Mouse (Mus musculus) myocyte (in vitro differentiated cells): ENCODE data around the gene Etfa. TPM values are rescaled to one million over a fixed set of nuclear protein-coding genes. Genes with fewer than 3 reads are reported as not detected.

Experiments
- H3K27me3 ChIP-seq: one replicate; pipeline ENCODE4 v1.6.1; 2011; ENCODE audit not compliant: control insufficient read depth, insufficient read depth, insufficient read length
- H3K36me3 ChIP-seq: one replicate; pipeline ENCODE4 v1.6.1; 2011; ENCODE audit not compliant: control insufficient read depth, insufficient read depth
- H3K4me2 ChIP-seq: one replicate; pipeline ENCODE4 v1.6.1; 2011; ENCODE audit warnings: low read depth, control low read depth
- H3K4me3 ChIP-seq: one replicate; pipeline ENCODE4 v1.5.1; 2011; ENCODE audit warnings: mild to moderate bottlenecking, control low read depth, moderate library complexity
- H3K79me2 ChIP-seq: one replicate; pipeline ENCODE4 v1.6.1; 2011; ENCODE audit not compliant: control insufficient read depth, insufficient read depth
- H3ac ChIP-seq: one replicate; pipeline ENCODE4 v1.6.1; 2011; ENCODE audit not compliant: control insufficient read depth, insufficient read length
- CEBPB ChIP-seq: IDR thresholded peaks from 2 replicates; pipeline ENCODE4 v1.6.1; 2011; ENCODE audit warnings: mild to moderate bottlenecking, moderate library complexity; ENCODE audit not compliant: poor library complexity, insufficient read depth, severe bottlenecking
- E2F4 ChIP-seq: IDR thresholded peaks from one replicate; pipeline ENCODE4 v1.6.1; 2011; ENCODE audit warnings: mild to moderate bottlenecking, control low read depth, moderate library complexity; ENCODE audit not compliant: insufficient read depth
- MAX ChIP-seq: IDR thresholded peaks from one replicate; pipeline ENCODE4 v1.6.1; 2011; ENCODE audit warnings: low read depth, mild to moderate bottlenecking, control low read depth
- MYOD1 ChIP-seq, 3 experiments: IDR thresholded peaks; one replicate each; pipeline ENCODE4 v1.6.1; 2011; ENCODE audit warnings: control low read depth in 2 of 3, low read depth in 2 of 3, mild to moderate bottlenecking in 2 of 3, moderate library complexity in 1 of 3; ENCODE audit not compliant: insufficient read length in 2 of 3, control insufficient read depth in 1 of 3
- MYOG ChIP-seq, 3 experiments: IDR thresholded peaks; one replicate each; pipeline ENCODE4 v1.6.1; 2011; ENCODE audit warnings: control low read depth in 2 of 3, low read depth in 2 of 3, mild to moderate bottlenecking in 2 of 3; ENCODE audit not compliant: insufficient read length in 2 of 3, control insufficient read depth in 1 of 3, insufficient read depth in 1 of 3
- POLR2A ChIP-seq: IDR thresholded peaks from one replicate; pipeline ENCODE4 v1.6.1; 2011; ENCODE audit warnings: low read depth, mild to moderate bottlenecking, control low read depth, moderate library complexity; ENCODE audit not compliant: insufficient read length
- POLR2AphosphoS2 ChIP-seq: IDR thresholded peaks from one replicate; pipeline ENCODE4 v1.6.1; 2011; ENCODE audit warnings: low read depth, control low read depth; ENCODE audit not compliant: insufficient read length
- REST ChIP-seq: IDR thresholded peaks from one replicate; pipeline ENCODE4 v1.6.1; 2011; ENCODE audit warnings: mild to moderate bottlenecking, control low read depth, moderate library complexity; ENCODE audit not compliant: insufficient read depth, insufficient read length
- SRF ChIP-seq: IDR thresholded peaks from one replicate; pipeline ENCODE4 v1.6.1; 2011; ENCODE audit warnings: low read depth; ENCODE audit not compliant: control insufficient read depth, insufficient read length
- TCF12 ChIP-seq: IDR thresholded peaks from one replicate; pipeline ENCODE4 v1.6.1; 2011; ENCODE audit warnings: mild to moderate bottlenecking, control low read depth; ENCODE audit not compliant: poor library complexity, insufficient read depth, severe bottlenecking
- TCF3 ChIP-seq: IDR thresholded peaks from one replicate; pipeline ENCODE4 v1.6.1; 2011; ENCODE audit warnings: low read depth, control low read depth; ENCODE audit not compliant: insufficient read length
- USF1 ChIP-seq: IDR thresholded peaks from one replicate; pipeline ENCODE4 v1.6.1; 2011; ENCODE audit warnings: low read depth, mild to moderate bottlenecking, control low read depth, moderate library complexity
- polyA plus RNA-seq: library from polyadenylated mRNA; unstranded; fragments of >200 nt; fragmentation: generic; extraction: Trizol; gene quantifications from one replicate; pipeline ENCODE4 v1.2.1, GENCODE M21; 2012; ENCODE audit warnings: missing spikeins

Gene Etfa
- polyA plus RNA-seq, 1 experiment, result 98.3 TPM

DNA sequence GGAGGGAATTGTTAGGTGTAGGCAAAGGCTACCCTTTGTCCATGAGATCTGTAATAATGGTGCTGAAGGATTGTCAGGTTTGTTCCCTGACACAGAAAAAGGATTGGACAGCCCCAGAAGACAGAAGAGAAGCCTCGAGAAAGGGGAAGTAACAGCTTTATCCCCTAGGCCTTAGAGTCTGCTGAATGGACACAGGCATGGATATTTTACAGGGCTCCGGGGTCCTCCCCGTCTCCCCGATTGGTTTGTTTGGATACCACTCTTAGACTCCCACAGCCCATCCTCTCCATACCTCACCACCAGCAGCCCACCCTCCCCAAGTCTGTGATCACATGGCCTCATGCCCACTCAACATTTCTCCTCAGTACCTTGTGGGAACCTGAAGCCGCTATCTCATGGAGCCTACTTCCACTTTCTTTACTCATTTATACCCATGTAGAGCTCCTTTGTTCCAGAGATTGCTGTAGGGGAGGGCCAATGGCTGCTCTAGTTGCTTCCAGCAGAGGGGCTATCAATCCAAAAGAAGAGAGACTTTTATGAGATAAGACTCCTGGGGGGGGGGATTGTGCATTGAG lies 72.8 kb downstream of the Etfa start:
- no peaks in the 10 kb centered on the region for H3K79me2 ChIP-seq
- H3K27me3 ChIP-seq, result peaks cover 17% of the 10 kb centered on the region
- no peak overlapping the region for H3K4me2 ChIP-seq
- H3ac ChIP-seq, result no peak overlapping the region
- TF ChIP-seq E2F4 (no peak), MAX (no peak), USF1 (no peak), POLR2A (no peak), MYOD1 (IDR thresholded peaks at IDR 0.05; ENCODE audit: control insufficient read depth in 1 of 3, insufficient read length in 2 of 3, low read depth in 2 of 3) (no peak), REST (no peak), TCF12 (no peak), SRF (no peak), CEBPB (no peak), MYOG (IDR thresholded peaks at IDR 0.05; ENCODE audit: control insufficient read depth in 1 of 3, insufficient read depth in 1 of 3, insufficient read length in 2 of 3, low read depth in 2 of 3) (no peak), TCF3 (no peak), POLR2AphosphoS2 (no peak)
- H3K36me3 ChIP-seq, result no peaks in the 10 kb centered on the region
- no peak overlapping the region for H3K4me3 ChIP-seq

GRCm38 (mm10) chr9:55438433-55438832 lies 73.6 kb downstream of the Etfa start:
- Histone ChIP-seq H3K36me3 (no peaks in the 10 kb centered on the region), H3K4me2 (no peak overlapping the region), H3ac (no peak overlapping the region), H3K27me3 (peaks cover 16% of the 10 kb centered on the region), H3K4me3 (no peak overlapping the region), H3K79me2 (no peaks in the 10 kb centered on the region)
- no peak for TF ChIP-seq TCF12
- TF ChIP-seq CEBPB, result no peak
- no peak for TF ChIP-seq MYOD1 (IDR thresholded peaks at IDR 0.05; ENCODE audit: control insufficient read depth in 1 of 3, insufficient read length in 2 of 3, low read depth in 2 of 3)
- no peak for TF ChIP-seq POLR2AphosphoS2
- TF ChIP-seq TCF3, result no peak
- no peak for TF ChIP-seq POLR2A
- no peak for TF ChIP-seq REST
- TF ChIP-seq USF1, result no peak
- no peak for TF ChIP-seq MAX
- TF ChIP-seq SRF, result no peak
- no peak for TF ChIP-seq E2F4
- no peak for TF ChIP-seq MYOG (IDR thresholded peaks at IDR 0.05; ENCODE audit: control insufficient read depth in 1 of 3, insufficient read depth in 1 of 3, insufficient read length in 2 of 3, low read depth in 2 of 3)

GRCm38 (mm10) chr9:55433875-55434274 lies 78.2 kb downstream of the Etfa start:
- no peak for TF ChIP-seq USF1
- TF ChIP-seq POLR2AphosphoS2, result no peak
- H3K36me3 ChIP-seq, result no peaks in the 10 kb centered on the region
- H3K4me2 ChIP-seq, result no peak overlapping the region
- no peak overlapping the region for H3ac ChIP-seq
- H3K79me2 ChIP-seq, result no peaks in the 10 kb centered on the region
- no peak overlapping the region for H3K4me3 ChIP-seq
- H3K27me3 ChIP-seq, result peaks cover 21% of the 10 kb centered on the region

DNA sequence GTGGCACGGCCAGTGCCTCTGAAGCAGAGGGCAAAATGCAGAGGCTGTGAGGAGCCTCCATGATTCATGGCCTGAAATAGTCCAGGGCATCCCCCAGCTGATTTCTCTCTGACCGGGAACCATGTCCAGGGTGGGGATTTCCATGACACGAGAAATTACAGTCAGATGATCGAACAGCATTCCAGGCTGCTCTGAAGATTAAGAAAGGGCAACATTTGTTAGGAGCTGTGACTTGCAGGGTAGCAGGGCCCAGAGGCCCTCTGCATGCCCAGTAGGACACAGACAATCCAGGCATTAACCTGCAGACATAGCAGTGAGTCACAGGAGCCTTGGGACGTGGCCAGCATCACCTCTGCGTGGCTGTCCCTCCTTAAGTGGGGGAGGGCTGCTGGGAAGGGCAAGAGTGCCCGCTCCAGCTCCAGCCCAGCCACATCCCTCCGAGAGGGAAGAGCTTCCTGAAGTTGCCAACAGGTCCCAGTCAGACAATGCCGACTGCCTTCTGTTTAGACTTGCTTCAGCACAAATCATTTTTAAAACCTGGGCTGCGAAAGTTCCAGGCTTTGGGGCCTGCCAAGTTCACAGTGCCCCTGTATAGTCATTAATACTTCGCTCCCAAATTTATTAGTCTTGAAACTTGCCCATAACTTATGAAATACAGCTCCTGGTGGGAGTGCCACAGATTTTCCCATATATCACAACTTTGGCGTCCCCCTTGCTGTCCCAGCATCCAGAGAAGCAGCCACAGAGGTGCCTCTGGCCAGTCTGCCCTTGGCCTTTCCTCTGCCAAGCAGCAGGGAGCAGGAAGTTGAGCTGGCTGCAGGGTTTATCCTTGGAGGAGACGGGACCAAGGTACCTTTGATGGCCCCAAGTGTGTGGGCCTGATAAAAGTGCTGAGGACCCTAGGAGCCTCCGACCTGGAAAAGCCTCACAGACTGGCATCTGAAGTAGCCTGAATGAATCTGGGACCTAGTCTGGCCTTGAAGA lies 79.4 kb downstream of the Etfa start:
- peaks cover 13% of the 10 kb centered on the region for H3K27me3 ChIP-seq
- H3K4me2 ChIP-seq, result no peak overlapping the region
- H3ac ChIP-seq, result no peak overlapping the region
- H3K79me2 ChIP-seq, result no peaks in the 10 kb centered on the region
- H3K4me3 ChIP-seq, result no peak overlapping the region
- no peaks in the 10 kb centered on the region for H3K36me3 ChIP-seq
- TF ChIP-seq REST, result no peak

DNA sequence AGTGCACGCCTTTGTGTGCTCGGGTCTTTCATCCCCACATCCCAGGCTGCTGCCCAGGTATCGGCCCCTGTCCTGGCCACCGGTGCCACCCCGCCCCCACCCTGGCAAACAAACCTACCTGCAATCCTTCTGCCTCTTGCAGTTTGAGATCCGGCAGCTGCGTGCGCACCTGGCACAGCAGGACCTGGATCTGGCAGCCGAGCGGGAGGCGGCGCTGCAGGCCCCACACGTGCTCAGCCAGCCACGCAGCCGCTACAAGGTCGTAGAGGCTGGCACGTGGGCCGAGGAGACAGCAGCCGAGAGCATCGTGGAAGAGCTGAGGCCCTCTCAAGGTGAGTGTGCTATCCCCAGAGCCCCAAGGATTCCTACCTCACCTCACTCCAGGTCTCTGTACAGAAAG lies 81.9 kb downstream of the Etfa start:
- no peak for TF ChIP-seq TCF12
- TF ChIP-seq SRF, result no peak
- no peak for TF ChIP-seq MYOD1 (IDR thresholded peaks at IDR 0.05; ENCODE audit: control insufficient read depth in 1 of 3, insufficient read length in 2 of 3, low read depth in 2 of 3)
- no peak for TF ChIP-seq MYOG (IDR thresholded peaks at IDR 0.05; ENCODE audit: control insufficient read depth in 1 of 3, insufficient read depth in 1 of 3, insufficient read length in 2 of 3, low read depth in 2 of 3)
- no peak for TF ChIP-seq POLR2AphosphoS2
- no peak for TF ChIP-seq USF1
- TF ChIP-seq E2F4, result no peak
- TF ChIP-seq MAX, result no peak
- TF ChIP-seq POLR2A, result no peak
- no peak for TF ChIP-seq CEBPB
- TF ChIP-seq REST, result no peak
- no peak for TF ChIP-seq TCF3
- no peaks in the 10 kb centered on the region for H3K36me3 ChIP-seq
- H3K79me2 ChIP-seq, result no peaks in the 10 kb centered on the region
- H3ac ChIP-seq, result no peak overlapping the region
- H3K27me3 ChIP-seq, result peaks cover 6% of the 10 kb centered on the region
- H3K4me2 ChIP-seq, result no peak overlapping the region
- no peak overlapping the region for H3K4me3 ChIP-seq
